Mouse (Mus musculus) kidney, embryonic 14.5 days (tissue): Measurements from ENCODE around the gene Mief1. TPM values are rescaled to one million over a fixed set of nuclear protein-coding genes. Genes with fewer than 3 reads are reported as not detected.
A peak's percentile ranks its signal among the peaks of the same experiment; 100 is the strongest.

ENCODE experiments used
- ATAC-seq: fragments of 200-750 bp; cut with Nextera tagmentation; 2 replicates; pipeline ENCODE4 v1.8.0; 2017; ENCODE audit warnings: moderate number of reproducible peaks, mild to moderate bottlenecking, moderate TSS enrichment, moderate library complexity; ENCODE audit not compliant: low FRiP score, low TSS enrichment
- H3K27ac ChIP-seq: fragments of 300-500 bp; sonication (generic); 2 replicates; pipeline ENCODE4 v1.5.1; 2014; ENCODE audit warnings: low read depth, mild to moderate bottlenecking, low read length, moderate library complexity, mixed read lengths
- H3K27me3 ChIP-seq: fragments of 300-500 bp; sonication (generic); 2 replicates; pipeline ENCODE4 v1.6.1; 2014; ENCODE audit warnings: mild to moderate bottlenecking, low read length; ENCODE audit not compliant: control insufficient read depth, insufficient read depth
- H3K36me3 ChIP-seq: fragments of 300-500 bp; sonication (generic); 2 replicates; pipeline ENCODE4 v1.6.1; 2014; ENCODE audit warnings: low read length, mixed read lengths; ENCODE audit not compliant: control insufficient read depth, insufficient read depth
- H3K4me1 ChIP-seq: fragments of 300-500 bp; sonication (generic); 2 replicates; pipeline ENCODE4 v1.6.1; 2014; ENCODE audit warnings: low read length, mixed read lengths; ENCODE audit not compliant: control insufficient read depth, insufficient read depth
- H3K4me2 ChIP-seq: fragments of 300-500 bp; sonication (generic); replicated peaks from 2 replicates; pipeline ENCODE4 v1.6.1; 2014; ENCODE audit warnings: low read depth, mild to moderate bottlenecking, low read length
- H3K4me3 ChIP-seq: fragments of 300-500 bp; sonication (generic); 2 replicates; pipeline ENCODE4 v1.5.1; 2014; ENCODE audit warnings: mild to moderate bottlenecking, low read length
- H3K9ac ChIP-seq: fragments of 300-500 bp; sonication (generic); 2 replicates; pipeline ENCODE4 v1.6.1; 2014; ENCODE audit warnings: low read depth, mild to moderate bottlenecking, low read length, moderate library complexity
- H3K9me3 ChIP-seq: fragments of 300-500 bp; sonication (generic); 2 replicates; pipeline ENCODE4 v1.6.1; 2016; ENCODE audit warnings: low read length; ENCODE audit not compliant: control insufficient read depth
- WGBS: fragments of 180-500 bp; shearing (Covaris S2); extraction: QIAGEN DNeasy Blood & Tissue Kit; methylation state at CpG from one replicate; pipeline ENCODE4 v1.1.7; 2014; 5-methylcytosine and 5-hydroxymethylcytosine counted together
- polyA plus RNA-seq: library from polyadenylated mRNA; unstranded; fragments of >200 nt; fragmentation: Nextera tagmentation; extraction: Ambion mirVana; gene quantifications from 2 replicates; pipeline ENCODE4 v1.2.1, GENCODE M21; 2014

The Mief1 gene
- polyA plus RNA-seq, 1 experiment from 2014 or later: 37.0 TPM

- Histone ChIP-seq H3K27ac (no peak overlapping the region), H3K9me3 (peaks cover 4% of the 10 kb centered on the region; the same call in 1 of the 2 replicates), H3K36me3 (no peaks in the 10 kb centered on the region), H3K4me1 (peaks cover 7% of the 10 kb centered on the region; the same call in 1 of the 2 replicates), H3K27me3 (no peaks in the 10 kb centered on the region), H3K4me2 (no peak overlapping the region), H3K9ac (no peak overlapping the region), H3K4me3 (no peak overlapping the region)
- no peak for ATAC-seq
- WGBS: 0% methylated on average over 2 of the region's 2 CpGs
Measured at GRCm38 (mm10) chr15:80266281-80266680, 32.5 kb downstream of the Mief1 start.

- no peak overlapping the region for H3K4me2 ChIP-seq
- no peak overlapping the region for H3K4me3 ChIP-seq
- no peaks in the 10 kb centered on the region for H3K36me3 ChIP-seq
- H3K4me1 ChIP-seq: no peaks in the 10 kb centered on the region
- no peak for ATAC-seq
- no peak overlapping the region for H3K27ac ChIP-seq
- no peaks in the 10 kb centered on the region; the same call in 1 of the 2 replicates for H3K27me3 ChIP-seq
- H3K9me3 ChIP-seq: peaks cover 4% of the 10 kb centered on the region; the same call in 1 of the 2 replicates
- 85% methylated on average over 3 of the region's 3 CpGs for WGBS
- H3K9ac ChIP-seq: no peak overlapping the region
Measured at GRCm38 (mm10) chr15:80271858-80272396, 38.1 kb downstream of the Mief1 start.

- ATAC-seq: no peak
- H3K9ac ChIP-seq: no peak overlapping the region
- H3K27ac ChIP-seq: no peak overlapping the region
- no peaks in the 10 kb centered on the region for H3K9me3 ChIP-seq
- no peaks in the 10 kb centered on the region for H3K4me1 ChIP-seq
- H3K4me2 ChIP-seq: no peak overlapping the region
- WGBS: 48% methylated on average over 9 of the region's 9 CpGs
- H3K4me3 ChIP-seq: no peak overlapping the region
- no peaks in the 10 kb centered on the region for H3K36me3 ChIP-seq
- H3K27me3 ChIP-seq: no peaks in the 10 kb centered on the region; the same call in 1 of the 2 replicates
Measured at GRCm38 (mm10) chr15:80277107-80277506, 43.3 kb downstream of the Mief1 start.

- Histone ChIP-seq H3K27ac (no peak overlapping the region), H3K4me3 (no peak overlapping the region), H3K27me3 (no peaks in the 10 kb centered on the region; the same call in 1 of the 2 replicates), H3K9ac (no peak overlapping the region), H3K4me1 (no peaks in the 10 kb centered on the region), H3K4me2 (no peak overlapping the region), H3K9me3 (no peaks in the 10 kb centered on the region), H3K36me3 (no peaks in the 10 kb centered on the region)
- no peak for ATAC-seq
- 2% methylated on average over 6 of the region's 6 CpGs for WGBS
Measured at GRCm38 (mm10) chr15:80277625-80278024, 43.8 kb downstream of the Mief1 start.

- no peak overlapping the region for H3K4me2 ChIP-seq
- WGBS: 68% methylated on average over 4 of the region's 5 CpGs
- no peak overlapping the region for H3K9ac ChIP-seq
- no peaks in the 10 kb centered on the region for H3K9me3 ChIP-seq
- H3K4me1 ChIP-seq: no peaks in the 10 kb centered on the region
- H3K27ac ChIP-seq: no peak overlapping the region
- H3K36me3 ChIP-seq: no peaks in the 10 kb centered on the region
- ATAC-seq: no peak
- H3K4me3 ChIP-seq: no peak overlapping the region
- no peaks in the 10 kb centered on the region; the same call in 1 of the 2 replicates for H3K27me3 ChIP-seq
Measured at GRCm38 (mm10) chr15:80278121-80278759, 44.4 kb downstream of the Mief1 start.

- Histone ChIP-seq H3K36me3 (no peaks in the 10 kb centered on the region), H3K4me2 (no peak overlapping the region), H3K9me3 (no peaks in the 10 kb centered on the region), H3K4me3 (no peak overlapping the region), H3K4me1 (no peaks in the 10 kb centered on the region), H3K27ac (no peak overlapping the region), H3K27me3 (no peaks in the 10 kb centered on the region; the same call in 1 of the 2 replicates), H3K9ac (no peak overlapping the region)
- 90% methylated on average over 2 of the region's 2 CpGs for WGBS
- no peak for ATAC-seq
Measured at GRCm38 (mm10) chr15:80279053-80279452, 45.2 kb downstream of the Mief1 start.

GRCm38 (mm10) chr15:80280646-80281045 lies 46.8 kb downstream of the Mief1 start:
- Histone ChIP-seq H3K9me3 (no peaks in the 10 kb centered on the region), H3K4me1 (no peaks in the 10 kb centered on the region), H3K36me3 (no peaks in the 10 kb centered on the region), H3K27ac (no peak overlapping the region), H3K27me3 (peaks cover 13% of the 10 kb centered on the region), H3K4me2 (no peak overlapping the region), H3K9ac (no peak overlapping the region), H3K4me3 (no peak overlapping the region)
- no peak for ATAC-seq
- 20% methylated on average over 6 of the region's 6 CpGs for WGBS

- ATAC-seq: no peak
- no peak within 1 kb of the TSS for H3K27ac ChIP-seq
- H3K9me3 ChIP-seq: no peaks in the 10 kb centered on the region
- peaks cover 54% of the 10 kb centered on the region for H3K27me3 ChIP-seq
- H3K4me2 ChIP-seq: peak within 1 kb of the TSS; percentile 92
- H3K36me3 ChIP-seq: no peaks in the 10 kb centered on the region
- H3K4me1 ChIP-seq: 0 out of 2 replicates have a peak, but pooled peaks cover 5% of the 10 kb centered on the region
- peak within 1 kb of the TSS; percentile 45 for H3K4me3 ChIP-seq
- peak within 1 kb of the TSS; percentile 44; the same call in 1 of the 2 replicates for H3K9ac ChIP-seq
- 1% methylated on average over 46 of the region's 50 CpGs for WGBS
Measured at GRCm38 (mm10) chr15:80286851-80287415, 53.1 kb downstream of the Mief1 start, which contains the start of gene Cacna1i. TSS of gene Cacna1i (plus strand) at chr15:80287238.

GRCm38 (mm10) chr15:80288036-80288435 lies 54.2 kb downstream of the Mief1 start:
- H3K4me2 ChIP-seq: peak overlapping the region; percentile 92
- H3K4me3 ChIP-seq: peak overlapping the region; percentile 45
- 0 out of 2 replicates have a peak, but pooled peaks cover 5% of the 10 kb centered on the region for H3K4me1 ChIP-seq
- no peak overlapping the region for H3K9ac ChIP-seq
- H3K27me3 ChIP-seq: peaks cover 54% of the 10 kb centered on the region
- 4% methylated on average over 23 of the region's 23 CpGs for WGBS
- no peaks in the 10 kb centered on the region for H3K36me3 ChIP-seq
- H3K9me3 ChIP-seq: no peaks in the 10 kb centered on the region
- ATAC-seq: no peak
- H3K27ac ChIP-seq: no peak overlapping the region
